Mouse (Mus musculus): ENCODE data around the gene Sh3gl3. TPM values are rescaled to one million over a fixed set of nuclear protein-coding genes. Genes with fewer than 3 reads are reported as not detected.
"Not testable (repeated sequence)": the region's sequence is repeated elsewhere in the genome, so short reads cannot be mapped to it uniquely, and the experiment has no call there.

The Sh3gl3 gene
- total RNA-seq, 2 experiments from 2014 or later: not detected

GRCm38 (mm10) chr7:82234010-82234897, 60.6 kb downstream of the Sh3gl3 start:
- peak; percentile 76 for ATAC-seq (replicated peaks; ENCODE audit: poor library complexity, severe bottlenecking)

DNA sequence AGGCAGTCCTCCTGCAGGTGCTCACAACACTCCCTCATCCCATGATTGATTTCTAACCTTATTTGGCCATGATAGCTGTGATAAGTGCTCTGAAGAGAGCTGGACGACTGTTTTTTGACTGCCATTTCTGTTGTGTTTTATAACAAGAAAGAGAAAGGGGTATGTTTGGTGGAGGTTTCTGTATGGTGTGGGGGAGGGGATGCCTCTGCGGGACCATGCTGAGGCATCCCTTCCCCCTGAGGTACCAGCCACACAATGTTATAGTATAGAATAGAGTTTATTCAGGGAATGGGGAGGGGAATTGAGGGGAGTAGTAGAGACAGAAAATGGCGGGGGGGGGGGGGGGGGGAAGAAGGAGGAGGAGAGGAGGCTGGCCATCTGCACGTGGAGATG, 61.3 kb downstream of the Sh3gl3 start:
- ATAC-seq (replicated peaks; ENCODE audit: poor library complexity, severe bottlenecking): no peak

DNA sequence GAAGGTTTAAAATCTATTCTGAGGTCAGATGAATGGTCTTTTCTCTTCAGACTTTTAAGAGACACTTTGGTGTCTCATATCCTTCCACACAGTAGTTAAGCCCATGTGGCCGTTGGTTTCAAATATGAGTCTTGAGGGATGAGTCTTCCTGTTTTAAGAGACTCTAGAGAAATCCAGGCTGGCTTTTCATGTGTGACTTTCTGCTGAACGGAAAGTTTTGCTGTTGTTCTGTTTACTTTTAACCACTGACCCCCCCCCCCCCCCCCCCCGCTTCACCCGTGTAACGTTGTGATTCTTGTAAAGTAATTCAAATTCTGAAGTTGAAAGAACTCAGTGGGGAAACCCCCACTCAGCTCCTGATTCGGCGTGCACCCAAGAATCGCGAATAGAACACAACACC, 61.8 kb downstream of the Sh3gl3 start:
- ATAC-seq (replicated peaks; ENCODE audit: poor library complexity, severe bottlenecking): no peak

DNA sequence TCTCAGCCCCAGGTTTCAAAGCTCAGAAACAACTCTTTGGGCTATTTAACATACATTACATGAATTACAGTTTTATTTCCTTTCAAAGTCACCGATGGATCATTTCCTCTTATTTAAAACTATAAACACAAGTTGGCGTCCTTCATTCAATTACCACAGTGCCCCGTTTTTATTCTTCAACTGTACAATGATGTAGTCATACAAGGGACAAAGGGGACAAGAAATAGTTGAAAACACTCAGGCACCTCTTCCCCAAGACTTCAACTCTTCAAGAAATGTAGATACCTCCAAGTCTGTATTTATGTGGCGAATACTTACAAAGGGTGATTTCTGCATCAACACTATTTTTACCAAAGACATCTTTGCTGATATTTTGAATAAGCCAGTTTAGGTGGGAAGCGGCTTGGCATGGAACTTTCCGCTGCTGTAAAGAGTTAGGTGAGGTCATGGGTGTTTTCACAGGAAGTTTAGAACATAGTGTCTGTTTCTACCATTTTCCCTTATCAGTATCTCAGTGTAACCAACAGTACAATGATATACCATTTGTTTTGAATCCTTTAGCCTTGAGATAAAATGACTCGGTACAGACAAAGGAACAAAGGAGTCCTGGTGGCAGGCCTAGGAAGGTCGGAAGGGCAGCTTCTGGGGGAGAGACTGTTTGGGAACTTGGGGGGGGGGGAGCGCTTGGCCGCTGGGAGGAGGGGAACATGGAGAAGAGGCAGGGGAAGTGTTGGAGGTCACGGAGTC, 62.7 kb downstream of the Sh3gl3 start:
- ATAC-seq (replicated peaks; ENCODE audit: poor library complexity, severe bottlenecking): no peak

- no peak for ATAC-seq (replicated peaks; ENCODE audit: poor library complexity, severe bottlenecking)
These were observed 63.2 kb downstream of the Sh3gl3 start for GRCm38 (mm10) chr7:82236899-82237162.

GRCm38 (mm10) chr7:82240424-82241240, 67.0 kb downstream of the Sh3gl3 start:
- peak; percentile 63 for ATAC-seq (replicated peaks; ENCODE audit: poor library complexity, severe bottlenecking)

DNA sequence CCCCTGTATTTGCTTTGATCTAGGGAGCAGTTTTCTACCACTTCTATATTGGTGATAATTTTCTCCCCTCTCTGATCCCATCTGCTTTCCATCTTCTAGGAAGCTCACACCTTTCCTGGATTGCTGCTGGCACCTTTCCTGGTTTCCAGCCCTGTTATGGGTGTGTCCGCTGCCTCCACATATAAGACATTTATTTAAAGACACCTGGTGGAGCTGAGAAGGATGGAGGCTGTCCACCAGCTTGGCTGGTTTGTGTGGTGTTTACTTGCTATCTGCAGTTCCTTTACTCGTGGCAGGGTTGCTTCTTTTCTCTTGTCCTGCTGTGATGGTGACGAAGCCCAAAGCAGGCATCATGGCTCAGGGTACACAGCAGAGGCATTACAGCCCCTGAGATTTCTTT, 71.1 kb downstream of the Sh3gl3 start:
- ATAC-seq (replicated peaks; ENCODE audit: poor library complexity, severe bottlenecking): no peak

- ATAC-seq (replicated peaks; ENCODE audit: poor library complexity, severe bottlenecking): no peak
These were observed 75.5 kb downstream of the Sh3gl3 start for GRCm38 (mm10) chr7:82248953-82249695.

- ATAC-seq (replicated peaks; ENCODE audit: poor library complexity, severe bottlenecking): no peak
These were observed 79.7 kb downstream of the Sh3gl3 start for GRCm38 (mm10) chr7:82253309-82253708.

- no peak for ATAC-seq (replicated peaks; ENCODE audit: poor library complexity, severe bottlenecking)
These were observed 83.3 kb downstream of the Sh3gl3 start for GRCm38 (mm10) chr7:82256936-82257335.

GRCm38 (mm10) chr7:82257530-82257929, 83.9 kb downstream of the Sh3gl3 start:
- no peak for ATAC-seq (replicated peaks; ENCODE audit: poor library complexity, severe bottlenecking)

GRCm38 (mm10) chr7:82260210-82260609, 86.6 kb downstream of the Sh3gl3 start:
- ATAC-seq (replicated peaks; ENCODE audit: poor library complexity, severe bottlenecking): peak; percentile 65

DNA sequence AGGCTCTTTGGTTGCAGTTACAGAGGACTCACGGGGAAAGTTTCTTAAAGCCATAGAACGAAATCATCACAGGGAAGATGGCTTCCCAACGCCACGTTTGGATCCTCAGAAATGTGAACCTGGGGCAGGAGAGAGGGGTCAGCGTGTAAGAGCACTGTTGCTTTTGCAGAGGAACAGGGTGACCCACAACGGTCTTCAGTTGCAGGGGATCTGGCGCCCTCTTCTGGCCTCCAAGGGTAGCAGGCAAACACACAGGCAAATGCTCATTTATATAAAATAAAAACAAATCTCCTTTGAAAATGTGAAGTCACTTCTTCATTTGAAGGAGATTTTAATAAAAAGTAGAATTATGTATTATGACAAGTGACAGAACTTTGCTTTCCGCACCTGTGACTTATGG, 89.5 kb downstream of the Sh3gl3 start:
- ATAC-seq (replicated peaks; ENCODE audit: poor library complexity, severe bottlenecking): peak; percentile 52; the same call in 1 of the 2 replicates

GRCm38 (mm10) chr7:82264119-82264518, 90.5 kb downstream of the Sh3gl3 start:
- no peak for ATAC-seq (replicated peaks; ENCODE audit: poor library complexity, severe bottlenecking)

- ATAC-seq (replicated peaks; ENCODE audit: poor library complexity, severe bottlenecking): no peak
These were observed 91.7 kb downstream of the Sh3gl3 start for GRCm38 (mm10) chr7:82265365-82265764.

- no peak for ATAC-seq (replicated peaks; ENCODE audit: poor library complexity, severe bottlenecking)
These were observed 96.3 kb downstream of the Sh3gl3 start for GRCm38 (mm10) chr7:82269948-82270347.

GRCm38 (mm10) chr7:82271742-82272141, 98.1 kb downstream of the Sh3gl3 start:
- ATAC-seq (replicated peaks; ENCODE audit: poor library complexity, severe bottlenecking): no peak

DNA sequence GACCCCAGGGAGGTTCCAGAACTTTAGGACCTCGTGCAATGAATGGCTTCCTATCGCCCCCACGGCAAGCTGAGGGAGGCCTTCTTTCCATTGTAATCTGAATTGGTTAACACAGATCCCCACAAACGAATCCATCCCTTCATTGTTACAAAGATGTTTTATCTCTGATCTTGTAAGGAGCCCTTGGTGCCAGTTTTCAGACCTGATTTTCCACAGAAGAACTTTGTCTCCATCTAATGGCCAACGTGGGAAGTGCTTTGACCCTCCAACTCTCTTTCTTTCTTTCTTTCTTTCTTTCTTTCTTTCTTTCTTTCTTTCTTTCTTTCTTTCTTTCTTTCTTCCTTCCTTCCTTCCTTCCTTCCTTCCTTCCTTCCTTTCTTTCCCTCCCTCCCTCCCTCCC, 99.2 kb downstream of the Sh3gl3 start:
- ATAC-seq (replicated peaks; ENCODE audit: poor library complexity, severe bottlenecking): not testable (repeated sequence)

DNA sequence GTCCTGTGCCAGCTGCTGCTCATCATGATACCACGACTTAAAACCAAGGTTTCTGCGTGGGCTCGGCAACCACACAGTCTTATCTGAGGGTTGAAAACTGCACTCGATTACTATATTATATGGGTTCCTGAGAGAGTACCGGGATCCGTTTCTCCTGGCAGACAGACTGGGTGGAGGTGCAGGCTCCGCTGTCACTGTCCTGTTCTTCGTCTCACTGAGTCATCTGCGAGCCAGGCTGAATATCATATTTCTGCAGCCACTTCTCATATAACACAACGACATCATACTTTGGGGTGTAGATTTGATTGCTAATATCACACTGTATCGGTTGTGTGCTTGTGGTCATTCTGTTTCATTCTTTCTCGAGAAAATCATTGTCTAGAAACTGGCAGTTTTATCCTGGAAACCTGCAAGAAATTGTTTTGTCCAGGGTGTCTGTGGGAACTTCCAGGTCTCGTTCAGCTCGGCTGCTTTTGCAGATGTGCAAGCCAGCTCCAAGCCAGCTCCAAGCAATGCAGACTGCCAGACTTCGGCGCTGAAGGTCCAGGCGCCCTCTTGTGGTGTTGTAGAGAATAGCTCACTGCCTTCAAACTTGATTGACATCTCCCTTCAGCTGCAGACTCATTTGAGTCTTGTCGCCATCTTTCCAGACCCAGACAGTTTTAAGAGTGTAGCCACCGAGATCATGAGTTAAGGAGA, 100.5 kb downstream of the Sh3gl3 start:
- peak; percentile 67 for ATAC-seq (replicated peaks; ENCODE audit: poor library complexity, severe bottlenecking)

- ATAC-seq (replicated peaks; ENCODE audit: poor library complexity, severe bottlenecking): no peak
These were observed 101.3 kb downstream of the Sh3gl3 start for GRCm38 (mm10) chr7:82274975-82275374.
